Mouse (Mus musculus): ENCODE measurements around the gene Fam186b. TPM values are rescaled to one million over a fixed set of nuclear protein-coding genes. Genes with fewer than 3 reads are reported as not detected.
A peak's percentile ranks its signal among the peaks of the same experiment; 100 is the strongest.

Fam186b gene
- total and polyA plus RNA-seq, 2 experiments, result not detected

DNA sequence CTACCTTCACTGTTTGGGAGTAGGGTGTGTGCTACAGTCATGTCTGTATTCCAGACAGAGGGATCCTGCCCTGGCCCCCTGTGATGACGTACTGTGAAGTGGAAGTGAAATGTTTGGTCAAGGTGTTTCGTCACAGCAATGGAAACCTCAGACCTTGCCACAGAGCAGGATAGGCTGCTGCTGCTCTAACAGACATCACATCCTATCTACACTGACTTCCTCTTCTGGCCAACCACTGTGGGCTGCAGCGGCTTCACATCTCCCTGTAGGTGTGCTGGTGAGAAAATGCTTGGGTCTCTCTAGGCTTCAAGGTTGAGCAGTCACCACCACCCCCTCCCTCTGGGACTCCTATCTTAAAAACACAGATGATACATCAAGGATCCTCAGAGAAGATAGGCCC is 45.4 kb upstream of the Fam186b start:
- TF ChIP-seq CTCF (IDR thresholded peaks at IDR 0.05; ENCODE audit: low read depth, low read length) (no peak), POLR2A (IDR thresholded peaks at IDR 0.05; ENCODE audit: extremely low read depth, insufficient read depth, low read length) (no peak)
- WGBS, result 78% methylated on average over 3 of the region's 3 CpGs
- Histone ChIP-seq H3K4me1 (ENCODE audit: control insufficient read depth, insufficient read depth, low read length) (peaks cover 4% of the 10 kb centered on the region), H3K79me2 (ENCODE audit: control insufficient read depth, insufficient read depth, low read length) (no peaks in the 10 kb centered on the region), H3K36me3 (ENCODE audit: control insufficient read depth, insufficient read depth, low read length) (no peaks in the 10 kb centered on the region), H3K4me3 (ENCODE audit: insufficient read depth, low read depth, low read length) (no peak overlapping the region), H3K27me3 (ENCODE audit: control insufficient read depth, insufficient read depth, low read length) (no peaks in the 10 kb centered on the region), H3K9ac (ENCODE audit: low read depth, low read length) (no peak overlapping the region), H3K27ac (replicated peaks; ENCODE audit: insufficient read depth, low read depth, low read length) (no peak overlapping the region)
- no peak for DNase-seq (ENCODE audit: extremely low read depth, low read depth, low spot score)

DNA sequence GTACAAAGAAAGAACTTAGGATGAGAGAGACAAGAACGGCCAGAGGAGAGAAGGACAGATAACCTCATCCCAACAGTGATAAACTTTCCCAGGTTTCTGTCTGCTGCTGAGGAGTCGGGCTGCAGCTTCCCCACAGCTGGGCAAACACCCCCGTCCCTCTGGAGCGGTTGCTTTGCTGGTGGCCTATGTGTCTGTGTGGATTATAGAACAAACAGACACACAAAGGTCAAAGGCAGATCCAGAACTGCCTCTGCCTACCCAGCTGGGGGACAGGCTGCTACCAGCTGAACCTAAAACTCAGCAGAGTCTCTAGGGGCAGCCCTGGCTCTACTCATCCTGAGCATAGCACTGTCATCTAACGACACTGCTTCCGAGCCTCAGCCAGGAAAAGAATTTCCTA is 44.0 kb upstream of the Fam186b start:
- H3K27ac ChIP-seq (replicated peaks; ENCODE audit: insufficient read depth, low read depth, low read length), result no peak overlapping the region
- H3K4me1 ChIP-seq (ENCODE audit: control insufficient read depth, insufficient read depth, low read length), result peaks cover 4% of the 10 kb centered on the region
- no peak overlapping the region for H3K9ac ChIP-seq (ENCODE audit: low read depth, low read length)
- no peak for DNase-seq (ENCODE audit: extremely low read depth, low read depth, low spot score)
- H3K27me3 ChIP-seq (ENCODE audit: control insufficient read depth, insufficient read depth, low read length), result no peaks in the 10 kb centered on the region
- 53% methylated on average over 6 of the region's 6 CpGs for WGBS
- no peaks in the 10 kb centered on the region for H3K79me2 ChIP-seq (ENCODE audit: control insufficient read depth, insufficient read depth, low read length)
- no peaks in the 10 kb centered on the region for H3K36me3 ChIP-seq (ENCODE audit: control insufficient read depth, insufficient read depth, low read length)
- TF ChIP-seq POLR2A (IDR thresholded peaks at IDR 0.05; ENCODE audit: extremely low read depth, insufficient read depth, low read length) (no peak), CTCF (IDR thresholded peaks at IDR 0.05; ENCODE audit: low read depth, low read length) (no peak)
- H3K4me3 ChIP-seq (ENCODE audit: insufficient read depth, low read depth, low read length), result no peak overlapping the region

DNA sequence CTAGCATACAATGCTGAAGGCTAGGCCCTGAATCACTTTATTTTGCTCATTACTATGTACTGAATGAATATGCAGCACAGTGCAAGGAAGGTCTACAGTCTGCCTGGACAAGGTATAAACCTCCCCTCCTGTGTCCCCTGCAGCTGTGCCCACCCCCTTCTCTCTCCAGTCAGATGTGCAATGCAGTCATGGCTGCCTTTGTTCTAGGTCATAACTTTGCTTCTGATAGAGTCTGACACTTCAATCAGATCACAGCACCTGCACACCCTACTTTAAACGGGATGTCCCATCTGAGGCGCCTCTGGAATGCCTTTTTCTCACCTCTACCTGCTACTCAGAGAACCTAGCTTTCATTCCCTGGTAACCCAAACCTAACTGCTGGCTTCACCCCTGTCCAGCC is 43.2 kb upstream of the Fam186b start:
- Histone ChIP-seq H3K27ac (replicated peaks; ENCODE audit: insufficient read depth, low read depth, low read length) (no peak overlapping the region), H3K27me3 (ENCODE audit: control insufficient read depth, insufficient read depth, low read length) (no peaks in the 10 kb centered on the region), H3K9ac (ENCODE audit: low read depth, low read length) (no peak overlapping the region), H3K79me2 (ENCODE audit: control insufficient read depth, insufficient read depth, low read length) (no peaks in the 10 kb centered on the region), H3K4me1 (ENCODE audit: control insufficient read depth, insufficient read depth, low read length) (peaks cover 7% of the 10 kb centered on the region; the same call in 1 of the 2 replicates), H3K36me3 (ENCODE audit: control insufficient read depth, insufficient read depth, low read length) (no peaks in the 10 kb centered on the region), H3K4me3 (ENCODE audit: insufficient read depth, low read depth, low read length) (no peak overlapping the region)
- TF ChIP-seq CTCF (IDR thresholded peaks at IDR 0.05; ENCODE audit: low read depth, low read length) (no peak), POLR2A (IDR thresholded peaks at IDR 0.05; ENCODE audit: extremely low read depth, insufficient read depth, low read length) (no peak)
- DNase-seq (ENCODE audit: extremely low read depth, low read depth, low spot score), result no peak
- WGBS, result 81% methylated on average over 2 of the region's 2 CpGs

DNA sequence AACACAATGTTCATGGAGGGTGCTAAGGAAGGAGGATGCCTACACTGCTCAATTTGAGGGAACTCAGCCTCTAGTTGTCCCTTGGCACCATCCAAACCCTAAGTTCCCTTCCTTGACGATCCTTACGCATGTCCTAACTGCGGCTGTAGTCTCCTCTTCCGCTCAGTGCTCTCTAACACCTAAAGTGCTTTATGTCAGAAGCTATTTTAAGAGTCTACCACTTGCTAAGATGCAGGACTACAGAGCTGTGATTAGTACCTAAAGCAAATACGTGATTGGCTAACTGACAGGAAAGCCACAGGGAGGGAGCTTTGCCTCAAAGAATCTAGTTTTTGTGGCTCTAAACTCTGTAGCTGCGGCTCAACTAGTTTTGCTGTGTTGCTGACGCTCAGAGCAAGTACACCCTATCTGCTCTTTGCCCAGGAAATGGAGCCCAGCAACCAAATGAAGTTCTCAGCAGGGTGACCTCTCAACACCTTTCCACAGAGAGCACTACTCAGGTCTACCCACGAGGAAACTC is 40.2 kb upstream of the Fam186b start:
- TF ChIP-seq CTCF (IDR thresholded peaks at IDR 0.05; ENCODE audit: low read depth, low read length) (no peak), POLR2A (IDR thresholded peaks at IDR 0.05; ENCODE audit: extremely low read depth, insufficient read depth, low read length) (no peak)
- Histone ChIP-seq H3K4me1 (ENCODE audit: control insufficient read depth, insufficient read depth, low read length) (peaks cover 11% of the 10 kb centered on the region; the same call in 1 of the 2 replicates), H3K36me3 (ENCODE audit: control insufficient read depth, insufficient read depth, low read length) (no peaks in the 10 kb centered on the region), H3K9ac (ENCODE audit: low read depth, low read length) (no peak overlapping the region), H3K79me2 (ENCODE audit: control insufficient read depth, insufficient read depth, low read length) (no peaks in the 10 kb centered on the region), H3K27ac (replicated peaks; ENCODE audit: insufficient read depth, low read depth, low read length) (no peak overlapping the region), H3K4me3 (ENCODE audit: insufficient read depth, low read depth, low read length) (no peak overlapping the region), H3K27me3 (ENCODE audit: control insufficient read depth, insufficient read depth, low read length) (no peaks in the 10 kb centered on the region)
- DNase-seq (ENCODE audit: extremely low read depth, low read depth, low spot score), result no peak
- 71% methylated on average over 8 of the region's 8 CpGs for WGBS

DNA sequence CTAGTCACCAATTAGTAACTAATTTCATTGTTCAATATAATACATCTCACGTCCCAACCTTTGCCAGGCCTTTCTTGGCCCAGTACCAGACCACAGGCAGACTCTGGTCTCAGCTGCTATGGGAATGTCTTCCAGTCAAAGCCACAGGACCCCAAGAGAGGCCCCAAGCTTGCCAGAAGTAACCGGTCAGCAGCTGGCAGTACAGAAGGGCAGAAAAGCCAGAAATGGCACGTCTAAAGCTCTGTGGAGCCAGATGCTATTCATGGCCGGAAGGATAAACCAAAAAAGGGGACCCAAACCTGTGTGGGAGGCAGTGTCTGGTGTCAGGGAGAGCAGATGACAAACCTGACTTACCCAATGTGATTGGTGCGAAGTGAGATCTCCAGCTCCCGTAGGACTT is 38.8 kb upstream of the Fam186b start:
- TF ChIP-seq CTCF (IDR thresholded peaks at IDR 0.05; ENCODE audit: low read depth, low read length) (no peak), POLR2A (IDR thresholded peaks at IDR 0.05; ENCODE audit: extremely low read depth, insufficient read depth, low read length) (no peak)
- 86% methylated on average over 6 of the region's 6 CpGs for WGBS
- Histone ChIP-seq H3K27ac (replicated peaks; ENCODE audit: insufficient read depth, low read depth, low read length) (no peak overlapping the region), H3K36me3 (ENCODE audit: control insufficient read depth, insufficient read depth, low read length) (no peaks in the 10 kb centered on the region), H3K79me2 (ENCODE audit: control insufficient read depth, insufficient read depth, low read length) (no peaks in the 10 kb centered on the region), H3K9ac (ENCODE audit: low read depth, low read length) (no peak overlapping the region), H3K4me1 (ENCODE audit: control insufficient read depth, insufficient read depth, low read length) (peaks cover 11% of the 10 kb centered on the region; the same call in 1 of the 2 replicates), H3K27me3 (ENCODE audit: control insufficient read depth, insufficient read depth, low read length) (no peaks in the 10 kb centered on the region), H3K4me3 (ENCODE audit: insufficient read depth, low read depth, low read length) (no peak overlapping the region)
- no peak for DNase-seq (ENCODE audit: extremely low read depth, low read depth, low spot score)

DNA sequence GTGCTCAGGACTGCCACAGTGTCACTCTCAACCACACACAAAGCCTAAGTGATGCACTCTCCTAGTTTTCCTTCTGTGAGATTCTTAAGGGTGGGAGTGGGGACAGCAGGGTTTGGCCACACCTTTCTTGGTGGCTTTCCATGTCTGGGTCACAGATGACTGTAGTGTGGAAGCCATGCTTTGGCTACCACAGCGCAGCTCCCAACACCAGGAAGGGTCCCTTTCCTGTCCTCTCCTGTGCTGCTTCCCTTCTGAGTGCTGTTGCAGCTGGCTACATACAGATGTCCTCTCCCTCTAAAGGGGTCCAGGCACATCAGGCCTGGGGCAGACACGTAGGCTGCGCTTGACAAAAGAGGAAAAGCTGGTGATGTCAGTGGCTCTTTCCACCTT is 38.0 kb upstream of the Fam186b start:
- Histone ChIP-seq H3K4me3 (ENCODE audit: insufficient read depth, low read depth, low read length) (no peak overlapping the region), H3K27ac (replicated peaks; ENCODE audit: insufficient read depth, low read depth, low read length) (peak overlapping the region; percentile 70), H3K27me3 (ENCODE audit: control insufficient read depth, insufficient read depth, low read length) (no peaks in the 10 kb centered on the region), H3K79me2 (ENCODE audit: control insufficient read depth, insufficient read depth, low read length) (no peaks in the 10 kb centered on the region), H3K4me1 (ENCODE audit: control insufficient read depth, insufficient read depth, low read length) (peaks cover 11% of the 10 kb centered on the region; the same call in 1 of the 2 replicates), H3K36me3 (ENCODE audit: control insufficient read depth, insufficient read depth, low read length) (no peaks in the 10 kb centered on the region), H3K9ac (ENCODE audit: low read depth, low read length) (no peak overlapping the region)
- WGBS, result 83% methylated on average over 3 of the region's 3 CpGs
- TF ChIP-seq POLR2A (IDR thresholded peaks at IDR 0.05; ENCODE audit: extremely low read depth, insufficient read depth, low read length) (no peak), CTCF (IDR thresholded peaks at IDR 0.05; ENCODE audit: low read depth, low read length) (no peak)
- DNase-seq (ENCODE audit: extremely low read depth, low read depth, low spot score), result no peak
